Mouse (Mus musculus) spleen, adult 2 months (tissue): ENCODE results near the gene Ptpn21. TPM values are rescaled to one million over a fixed set of nuclear protein-coding genes. Genes with fewer than 3 reads are reported as not detected.

Experiments used
- DNase-seq, 2 experiments: peaks; one replicate each; pipeline versions ENCODE4 v3.0.0 to v3.0.0-alpha.2; 2012 to 2021; ENCODE audit warnings: low spot score in 2 of 2, low read depth in 1 of 2
- H3K27ac ChIP-seq: fragments of 200-500 bp; 2 replicates; pipeline ENCODE4 v1.5.1; 2012; ENCODE audit warnings: low read length, inconsistent platforms; ENCODE audit not compliant: insufficient read depth
- H3K27me3 ChIP-seq: fragments of 200-500 bp; 2 replicates; pipeline ENCODE4 v1.6.1; 2012; ENCODE audit warnings: mild to moderate bottlenecking, moderate library complexity, low read length, inconsistent platforms; ENCODE audit not compliant: control insufficient read depth, insufficient read depth
- H3K36me3 ChIP-seq: fragments of 200-500 bp; 2 replicates; pipeline ENCODE4 v1.6.1; 2012; ENCODE audit warnings: mild to moderate bottlenecking, low read length, inconsistent platforms; ENCODE audit not compliant: control insufficient read depth, insufficient read depth
- H3K4me1 ChIP-seq: fragments of 200-500 bp; 2 replicates; pipeline ENCODE4 v1.6.1; 2011; ENCODE audit warnings: inconsistent platforms; ENCODE audit not compliant: control insufficient read depth, insufficient read depth, insufficient read length
- H3K4me3 ChIP-seq: fragments of 200-500 bp; 2 replicates; pipeline ENCODE4 v1.5.1; 2011; ENCODE audit warnings: mild to moderate bottlenecking, inconsistent platforms; ENCODE audit not compliant: insufficient read depth, insufficient read length; ENCODE audit errors: extremely low read depth
- CTCF ChIP-seq: fragments of 200-500 bp; IDR thresholded peaks from 2 replicates; pipeline ENCODE4 v1.5.1; 2011; ENCODE audit warnings: mild to moderate bottlenecking, inconsistent platforms; ENCODE audit not compliant: insufficient read depth, insufficient read length, insufficient replicate concordance; ENCODE audit errors: extremely low read depth
- POLR2A ChIP-seq: fragments of 200-500 bp; IDR thresholded peaks from 2 replicates; pipeline ENCODE4 v1.6.1; 2011; ENCODE audit warnings: low read depth, low read length, inconsistent platforms
- WGBS: fragments of 180-500 bp; shearing (Covaris S2); methylation state at CpG from one replicate; pipeline ENCODE4 v1.1.7; 2018; 5-methylcytosine and 5-hydroxymethylcytosine counted together
- polyA plus RNA-seq: library from polyadenylated mRNA; depleted of rRNA; stranded (reverse); fragments of >200 nt; gene quantifications from 2 replicates; pipeline ENCODE4 v1.2.3, GENCODE M21; 2012

Gene Ptpn21
- polyA plus RNA-seq, 1 experiment, result 6.6 TPM

- TF ChIP-seq CTCF (no peak), POLR2A (no peak)
- DNase-seq, result peak; percentile 5 to 7
- Histone ChIP-seq H3K36me3 (no peaks in the 10 kb centered on the region), H3K27ac (peak overlapping the region; percentile 88), H3K27me3 (no peaks in the 10 kb centered on the region), H3K4me1 (no peaks in the 10 kb centered on the region; the same call in 1 of the 2 replicates), H3K4me3 (peak overlapping the region; percentile 92)
- WGBS, result under 1% methylated on average over 13 of the region's 14 CpGs
Measured at GRCm38 (mm10) chr12:98747380-98747753, 10.2 kb upstream of the Ptpn21 start.

DNA sequence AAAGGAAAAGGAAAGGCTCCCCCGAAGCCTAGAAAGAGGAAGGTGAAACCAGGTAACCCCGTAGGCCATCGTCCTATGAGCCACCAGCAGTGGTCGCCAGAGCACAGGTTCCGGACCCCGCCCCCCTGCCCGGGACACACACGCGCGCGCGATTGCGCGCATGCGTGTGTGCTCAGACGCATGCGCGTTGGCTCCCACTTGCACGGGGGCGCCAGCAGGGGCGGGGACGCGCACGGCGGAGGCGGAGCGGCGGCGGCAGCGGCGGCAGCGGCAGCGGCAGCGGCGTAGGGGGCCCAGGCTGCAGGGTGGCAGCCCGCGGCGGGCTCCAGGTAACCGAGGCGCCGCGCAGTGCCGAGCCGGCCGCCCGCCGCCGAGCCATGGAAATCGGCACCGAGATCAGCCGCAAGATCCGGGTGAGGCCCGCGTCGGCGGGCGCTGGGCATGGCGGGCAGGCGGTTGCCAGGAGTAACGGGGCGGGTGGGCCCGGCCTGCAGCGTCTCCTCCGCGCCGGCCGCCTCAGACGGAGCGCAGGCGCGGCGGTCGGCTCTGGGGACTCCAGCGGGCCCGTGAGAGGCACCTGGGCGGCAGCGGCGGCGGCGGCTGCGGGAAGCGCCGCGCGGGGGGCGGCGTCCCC, 9.7 kb upstream of the Ptpn21 start, which contains the start of gene Zc3h14:
Zc3h14 (plus strand) TSS at position 219 of the 634 bp plus-strand sequence.
- H3K27ac ChIP-seq, result peak within 1 kb of the TSS; percentile 88
- no peaks in the 10 kb centered on the region for H3K27me3 ChIP-seq
- no peaks in the 10 kb centered on the region; the same call in 1 of the 2 replicates for H3K4me1 ChIP-seq
- 1% methylated on average over 82 of the region's 87 CpGs for WGBS
- no peaks in the 10 kb centered on the region for H3K36me3 ChIP-seq
- TF ChIP-seq POLR2A, result no peak
- TF ChIP-seq CTCF, result peak; percentile 32; the same call in 1 of the 2 replicates
- DNase-seq, result peak; percentile 92 to 93
- peak within 1 kb of the TSS; percentile 92 for H3K4me3 ChIP-seq

DNA sequence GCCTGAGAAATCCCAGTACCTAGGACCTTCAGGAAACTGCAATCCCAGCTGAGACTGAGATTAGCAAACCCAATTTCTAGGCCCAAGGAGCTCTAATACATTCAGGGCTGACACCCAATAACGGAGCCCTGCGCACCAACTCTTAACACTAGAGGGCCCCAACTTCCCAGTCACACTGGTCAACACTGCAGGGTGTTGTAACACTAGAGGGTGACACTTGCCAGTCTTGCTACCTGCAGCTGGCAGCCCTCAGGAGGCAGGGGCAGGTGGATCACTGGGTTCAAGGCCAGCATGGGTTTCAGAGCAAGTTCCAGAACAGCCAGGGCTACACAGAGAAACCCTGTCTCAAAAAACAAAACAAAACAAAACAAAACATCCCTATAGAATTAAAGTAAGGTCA, 8.9 kb upstream of the Ptpn21 start:
- DNase-seq, result peak; percentile 40 to 58
- TF ChIP-seq CTCF, result peak; percentile 42; the same call in 1 of the 2 replicates
- no peak for TF ChIP-seq POLR2A
- Histone ChIP-seq H3K27me3 (no peaks in the 10 kb centered on the region), H3K4me1 (no peaks in the 10 kb centered on the region; the same call in 1 of the 2 replicates), H3K36me3 (no peaks in the 10 kb centered on the region), H3K27ac (0 out of 2 replicates have a peak overlapping the region, but pooled peaks have one; percentile 18), H3K4me3 (no peak overlapping the region)
- WGBS, result 61% methylated on average over 2 of the region's 2 CpGs

GRCm38 (mm10) chr12:98745626-98746025, 8.4 kb upstream of the Ptpn21 start:
- no peaks in the 10 kb centered on the region for H3K27me3 ChIP-seq
- H3K27ac ChIP-seq, result no peak overlapping the region
- no peak for TF ChIP-seq CTCF
- no peak for TF ChIP-seq POLR2A
- H3K4me3 ChIP-seq, result no peak overlapping the region
- no peak for DNase-seq
- 85% methylated on average over 4 of the region's 4 CpGs for WGBS
- no peaks in the 10 kb centered on the region for H3K36me3 ChIP-seq
- no peaks in the 10 kb centered on the region; the same call in 1 of the 2 replicates for H3K4me1 ChIP-seq

GRCm38 (mm10) chr12:98741011-98741501, 3.9 kb upstream of the Ptpn21 start:
- no peak for DNase-seq
- H3K27me3 ChIP-seq, result peaks cover 17% of the 10 kb centered on the region
- H3K27ac ChIP-seq, result no peak overlapping the region
- WGBS, result 62% methylated on average over 3 of the region's 3 CpGs
- H3K4me3 ChIP-seq, result no peak overlapping the region
- no peak for TF ChIP-seq CTCF
- no peaks in the 10 kb centered on the region for H3K36me3 ChIP-seq
- H3K4me1 ChIP-seq, result no peaks in the 10 kb centered on the region; the same call in 1 of the 2 replicates

DNA sequence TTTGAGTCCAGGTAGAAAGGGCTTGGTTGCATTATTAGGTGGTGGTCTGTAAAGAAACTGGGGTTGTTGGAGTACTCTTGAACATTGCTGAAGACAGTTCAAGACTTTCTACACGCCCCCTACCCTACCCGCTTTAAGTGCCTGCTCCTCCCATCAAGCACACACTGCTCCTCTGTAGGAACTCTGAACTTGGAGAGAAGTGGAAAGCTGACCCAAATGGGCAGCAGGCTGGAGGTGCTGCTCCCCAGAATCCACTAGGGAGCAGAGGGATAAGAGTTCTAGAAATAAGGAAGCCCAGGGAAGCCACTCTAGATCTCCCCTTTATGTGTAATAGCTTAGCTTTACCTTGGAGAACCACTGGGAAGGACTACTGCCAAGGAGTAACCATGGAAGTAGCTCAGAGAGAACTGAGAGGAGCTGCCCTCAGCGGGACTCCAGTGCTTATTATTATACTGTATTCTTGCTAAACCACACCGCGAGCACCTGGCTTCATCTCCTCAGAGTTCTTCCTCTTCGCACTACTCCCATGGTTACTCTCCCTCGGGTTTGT, 671 bp upstream of the Ptpn21 start:
- no peak for TF ChIP-seq CTCF
- no peak for TF ChIP-seq POLR2A
- H3K36me3 ChIP-seq, result no peaks in the 10 kb centered on the region
- H3K27ac ChIP-seq, result no peak overlapping the region
- WGBS, result 5% methylated on average over 7 of the region's 7 CpGs
- H3K4me1 ChIP-seq, result peaks cover 3% of the 10 kb centered on the region
- H3K4me3 ChIP-seq, result peak overlapping the region; percentile 46; the same call in 1 of the 2 replicates
- peaks cover 17% of the 10 kb centered on the region for H3K27me3 ChIP-seq
- DNase-seq, result no peak
